Mouse (Mus musculus): ENCODE measurements around the gene Thtpa. TPM values are rescaled to one million over a fixed set of nuclear protein-coding genes. Genes with fewer than 3 reads are reported as not detected.

Gene Thtpa
- polyA plus RNA-seq (2012; ENCODE audit: insufficient read depth, insufficient read length, missing spikeins) = 10.6 and 12.3 TPM in 2 replicates

DNA sequence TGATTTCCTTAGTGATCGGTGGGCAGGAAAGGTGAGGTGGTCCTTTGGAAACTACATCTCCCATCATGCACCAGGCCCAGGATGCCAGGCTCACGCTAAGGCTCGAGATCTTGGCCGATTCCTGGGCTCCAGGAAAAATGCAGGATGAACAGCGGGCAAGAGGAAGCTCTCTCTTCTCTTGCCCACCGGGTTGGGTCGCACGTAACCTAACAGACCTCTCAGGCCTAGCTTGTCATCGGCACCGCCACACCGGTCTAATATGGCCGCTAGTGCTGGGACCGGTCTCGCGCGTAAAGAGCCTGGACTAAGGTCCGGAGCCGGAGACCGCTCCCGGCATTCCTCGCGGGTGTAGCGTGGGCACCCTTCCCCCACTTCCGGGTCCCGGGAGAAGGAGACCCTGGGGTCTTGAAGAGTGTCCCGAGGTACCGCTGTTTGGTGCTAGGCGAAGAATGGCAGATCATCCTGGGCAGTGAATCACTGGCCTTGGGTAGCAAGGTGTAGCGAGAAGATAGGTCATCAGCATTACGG lies at the start of gene Thtpa:
Gene Thtpa (plus strand): TSS at position 81 of the 528 bp plus-strand sequence.
- no peak for TF ChIP-seq CTCF (IDR thresholded peaks at IDR 0.05; ENCODE audit: low read depth, low read length)
- no peak for TF ChIP-seq POLR2A (IDR thresholded peaks at IDR 0.05; ENCODE audit: borderline replicate concordance, low read depth, low read length)
- peak within 1 kb of the TSS; percentile 63 for H3K27ac ChIP-seq (ENCODE audit: insufficient read depth, low read depth, low read length)
- peaks cover 36% of the 10 kb centered on the region for H3K4me1 ChIP-seq (ENCODE audit: control insufficient read depth, insufficient read depth, low read length)
- H3K4me3 ChIP-seq (ENCODE audit: insufficient read depth, low read length) = peak within 1 kb of the TSS; percentile 95

DNA sequence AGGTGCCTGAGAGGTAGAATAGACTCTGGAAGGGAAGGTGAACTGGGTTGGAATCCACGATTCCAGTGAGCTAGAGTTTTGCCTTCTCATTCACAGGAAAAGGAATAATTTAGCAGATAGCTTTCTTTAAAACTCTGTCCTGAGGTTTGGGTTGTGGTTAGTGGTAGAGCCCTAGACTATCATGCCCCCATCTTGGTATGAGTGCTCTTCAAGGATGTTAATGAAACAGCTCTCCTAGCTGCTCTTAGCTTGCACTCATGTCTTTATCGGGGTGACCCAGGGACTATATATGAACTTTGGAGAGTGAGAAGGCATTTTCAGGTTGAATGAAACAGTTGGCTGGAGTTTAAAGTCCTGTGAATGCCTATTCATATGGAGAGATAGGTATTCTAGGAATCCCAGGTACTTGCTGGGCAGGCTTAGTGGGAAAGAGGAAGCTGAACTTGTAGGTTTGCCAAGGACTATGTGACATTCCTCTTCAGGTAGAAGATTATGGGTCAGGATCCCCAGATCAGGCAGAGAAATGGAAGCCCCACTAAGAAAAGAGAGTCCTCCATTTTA lies 46.5 kb upstream of the Thtpa start:
- no peak for TF ChIP-seq POLR2A (IDR thresholded peaks at IDR 0.05; ENCODE audit: borderline replicate concordance, low read depth, low read length)
- no peak for TF ChIP-seq CTCF (IDR thresholded peaks at IDR 0.05; ENCODE audit: low read depth, low read length)
- Histone ChIP-seq H3K4me1 (ENCODE audit: control insufficient read depth, insufficient read depth, low read length) (peaks cover 5% of the 10 kb centered on the region; the same call in 1 of the 2 replicates), H3K4me3 (ENCODE audit: insufficient read depth, low read length) (no peak overlapping the region), H3K27ac (ENCODE audit: insufficient read depth, low read depth, low read length) (no peak overlapping the region)

GRCm38 (mm10) chr14:55052496-55052895 lies 42.1 kb upstream of the Thtpa start:
- Histone ChIP-seq H3K27ac (ENCODE audit: insufficient read depth, low read depth, low read length) (no peak overlapping the region), H3K4me1 (ENCODE audit: control insufficient read depth, insufficient read depth, low read length) (peaks cover 30% of the 10 kb centered on the region), H3K4me3 (ENCODE audit: insufficient read depth, low read length) (no peak overlapping the region)
- TF ChIP-seq CTCF (IDR thresholded peaks at IDR 0.05; ENCODE audit: low read depth, low read length) (no peak), POLR2A (IDR thresholded peaks at IDR 0.05; ENCODE audit: borderline replicate concordance, low read depth, low read length) (no peak)

GRCm38 (mm10) chr14:55053050-55053449 lies 41.5 kb upstream of the Thtpa start:
- TF ChIP-seq POLR2A (IDR thresholded peaks at IDR 0.05; ENCODE audit: borderline replicate concordance, low read depth, low read length) = no peak
- no peak for TF ChIP-seq CTCF (IDR thresholded peaks at IDR 0.05; ENCODE audit: low read depth, low read length)
- Histone ChIP-seq H3K4me1 (ENCODE audit: control insufficient read depth, insufficient read depth, low read length) (peaks cover 30% of the 10 kb centered on the region), H3K27ac (ENCODE audit: insufficient read depth, low read depth, low read length) (no peak overlapping the region), H3K4me3 (ENCODE audit: insufficient read depth, low read length) (no peak overlapping the region)

GRCm38 (mm10) chr14:55053708-55054190 lies 40.8 kb upstream of the Thtpa start:
- Histone ChIP-seq H3K4me1 (ENCODE audit: control insufficient read depth, insufficient read depth, low read length) (peaks cover 28% of the 10 kb centered on the region), H3K27ac (ENCODE audit: insufficient read depth, low read depth, low read length) (peak overlapping the region; percentile 68; the same call in 1 of the 2 replicates), H3K4me3 (ENCODE audit: insufficient read depth, low read length) (no peak overlapping the region)
- TF ChIP-seq CTCF (IDR thresholded peaks at IDR 0.05; ENCODE audit: low read depth, low read length) (no peak), POLR2A (IDR thresholded peaks at IDR 0.05; ENCODE audit: borderline replicate concordance, low read depth, low read length) (no peak)

GRCm38 (mm10) chr14:55054191-55054749 lies 40.3 kb upstream of the Thtpa start:
- Histone ChIP-seq H3K27ac (ENCODE audit: insufficient read depth, low read depth, low read length) (peak overlapping the region; percentile 68), H3K4me3 (ENCODE audit: insufficient read depth, low read length) (no peak overlapping the region), H3K4me1 (ENCODE audit: control insufficient read depth, insufficient read depth, low read length) (peaks cover 25% of the 10 kb centered on the region)
- TF ChIP-seq CTCF (IDR thresholded peaks at IDR 0.05; ENCODE audit: low read depth, low read length) = no peak

GRCm38 (mm10) chr14:55055167-55055834 lies 39.3 kb upstream of the Thtpa start:
- no peak overlapping the region for H3K4me3 ChIP-seq (ENCODE audit: insufficient read depth, low read length)
- H3K4me1 ChIP-seq (ENCODE audit: control insufficient read depth, insufficient read depth, low read length) = peaks cover 25% of the 10 kb centered on the region
- TF ChIP-seq CTCF (IDR thresholded peaks at IDR 0.05; ENCODE audit: low read depth, low read length) = no peak
- TF ChIP-seq POLR2A (IDR thresholded peaks at IDR 0.05; ENCODE audit: borderline replicate concordance, low read depth, low read length) = no peak
- peak overlapping the region; percentile 68 for H3K27ac ChIP-seq (ENCODE audit: insufficient read depth, low read depth, low read length)

DNA sequence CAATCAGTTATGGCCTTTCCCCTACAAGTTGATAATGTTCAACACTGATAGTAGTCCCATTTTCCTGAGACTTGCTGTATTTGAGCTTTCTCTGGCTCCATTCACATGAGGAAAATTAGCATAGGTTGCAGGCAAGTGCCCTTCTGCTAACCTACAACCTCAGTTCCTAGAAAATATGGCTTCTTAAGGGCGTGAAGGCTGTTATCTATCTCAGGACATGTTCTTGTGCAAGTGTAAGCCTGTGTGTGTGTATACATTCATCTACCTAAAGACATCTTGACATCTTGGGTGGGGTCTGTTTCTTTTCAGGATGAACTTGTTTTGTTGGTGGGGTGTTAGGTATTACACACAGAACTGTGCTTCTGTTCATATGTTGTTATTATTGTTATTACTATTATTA lies 35.6 kb upstream of the Thtpa start:
- TF ChIP-seq CTCF (IDR thresholded peaks at IDR 0.05; ENCODE audit: low read depth, low read length) (no peak), POLR2A (IDR thresholded peaks at IDR 0.05; ENCODE audit: borderline replicate concordance, low read depth, low read length) (no peak)
- Histone ChIP-seq H3K4me3 (ENCODE audit: insufficient read depth, low read length) (no peak overlapping the region), H3K4me1 (ENCODE audit: control insufficient read depth, insufficient read depth, low read length) (peaks cover 19% of the 10 kb centered on the region), H3K27ac (ENCODE audit: insufficient read depth, low read depth, low read length) (no peak overlapping the region)

DNA sequence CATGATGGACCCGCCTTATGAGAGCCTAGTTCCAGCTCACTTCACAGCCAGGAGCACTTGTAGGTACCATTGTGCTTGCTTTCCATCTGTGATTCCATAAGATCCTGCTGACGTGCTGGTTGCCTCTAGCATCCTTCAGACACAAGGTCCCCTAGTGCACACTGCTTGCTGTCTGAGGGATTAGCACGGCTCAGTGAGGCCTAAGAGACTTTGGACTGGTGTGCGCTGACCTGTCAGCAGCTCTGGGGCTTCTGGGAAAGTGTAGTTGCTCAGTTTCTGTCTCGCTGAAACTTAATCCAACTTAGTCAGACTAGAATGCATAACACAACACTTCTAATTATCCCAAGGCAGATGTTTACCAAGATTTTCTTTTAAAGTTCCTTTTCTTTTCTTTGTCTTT lies 34.7 kb upstream of the Thtpa start:
- TF ChIP-seq POLR2A (IDR thresholded peaks at IDR 0.05; ENCODE audit: borderline replicate concordance, low read depth, low read length) (no peak), CTCF (IDR thresholded peaks at IDR 0.05; ENCODE audit: low read depth, low read length) (no peak)
- no peak overlapping the region for H3K27ac ChIP-seq (ENCODE audit: insufficient read depth, low read depth, low read length)
- H3K4me1 ChIP-seq (ENCODE audit: control insufficient read depth, insufficient read depth, low read length) = peaks cover 10% of the 10 kb centered on the region
- no peak overlapping the region for H3K4me3 ChIP-seq (ENCODE audit: insufficient read depth, low read length)

DNA sequence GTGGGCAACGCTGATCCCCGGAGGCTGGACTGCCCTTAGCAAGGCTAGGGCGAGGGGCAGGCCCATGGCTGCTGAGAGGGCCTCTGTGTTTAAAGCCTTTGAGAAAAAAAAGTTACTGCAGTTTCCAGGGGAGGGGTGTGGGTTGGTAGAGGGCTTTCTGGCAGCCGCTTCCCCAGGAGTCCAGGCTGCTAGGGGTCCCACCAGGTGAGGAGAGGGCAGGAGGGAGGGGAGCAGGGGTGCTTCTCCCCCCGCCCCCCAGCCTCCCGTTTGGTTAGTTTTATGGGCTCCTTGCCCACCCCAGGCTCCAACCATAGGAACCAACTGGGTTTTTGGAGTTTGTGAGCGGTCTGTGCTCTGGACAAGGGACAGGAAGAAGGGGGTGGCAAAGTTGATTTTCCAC lies 32.7 kb upstream of the Thtpa start:
- TF ChIP-seq CTCF (IDR thresholded peaks at IDR 0.05; ENCODE audit: low read depth, low read length) = no peak
- TF ChIP-seq POLR2A (IDR thresholded peaks at IDR 0.05; ENCODE audit: borderline replicate concordance, low read depth, low read length) = no peak
- H3K4me3 ChIP-seq (ENCODE audit: insufficient read depth, low read length) = no peak overlapping the region
- H3K4me1 ChIP-seq (ENCODE audit: control insufficient read depth, insufficient read depth, low read length) = no peaks in the 10 kb centered on the region
- no peak overlapping the region for H3K27ac ChIP-seq (ENCODE audit: insufficient read depth, low read depth, low read length)
